ENCODE assay signal across 15 mouse cellular contexts in genomic region chr2:72078140-72078521, GRCm38 (mm10).
DNase-seq lines count a peak whose midpoint lies in the region; ATAC-seq and TF ChIP-seq lines count a peak whose summit lies in the region.
"Had no signal": no experiment of that assay in that cellular context is flagged by ENCODE, and none has a peak within 500 bp of the region (broad histone marks: within the 10 kb centered on the region; RNA-seq: fewer than 3 reads in every experiment).

No protein-coding gene starts in this region.

- TF ChIP-seq CTCF in Patski (IDR thresholded peaks at IDR 0.05), result no peak

- H3K4me1 ChIP-seq in hindbrain, embryonic 16.5 days (ENCODE audit: control insufficient read depth, insufficient read depth, low read depth, low read length), result no peaks in the 10 kb centered on the region
- H3K4me1 ChIP-seq in hindbrain, embryonic 12.5 days, result no peaks in the 10 kb centered on the region
- peaks cover 5% of the 10 kb centered on the region; the same call in 1 of the 2 replicates for H3K4me1 ChIP-seq in forebrain, embryonic 15.5 days
- H3K4me1 ChIP-seq: forebrain, embryonic 12.5 days had no signal

- no peaks in the 10 kb centered on the region for H3K36me3 ChIP-seq in hindbrain, embryonic 16.5 days (ENCODE audit: control insufficient read depth, insufficient read depth, low read length)
- no peaks in the 10 kb centered on the region for H3K36me3 ChIP-seq in hindbrain, embryonic 12.5 days
- H3K36me3 ChIP-seq in forebrain, embryonic 15.5 days, result no peaks in the 10 kb centered on the region
- H3K36me3 ChIP-seq: forebrain, embryonic 12.5 days; neural tube, embryonic 13.5 days had no signal

- no peak overlapping the region for H3K4me2 ChIP-seq in hindbrain, embryonic 16.5 days (ENCODE audit: low read length)
- no peak overlapping the region for H3K4me2 ChIP-seq in hindbrain, embryonic 12.5 days (replicated peaks)
- no peak overlapping the region for H3K4me2 ChIP-seq in forebrain, embryonic 15.5 days (replicated peaks)
- H3K4me2 ChIP-seq: forebrain, embryonic 12.5 days; liver, embryonic 11.5 days; neural tube, embryonic 13.5 days had no signal

- no peaks in the 10 kb centered on the region for H3K9me3 ChIP-seq in hindbrain, embryonic 16.5 days (ENCODE audit: control insufficient read depth, low read length)
- no peaks in the 10 kb centered on the region for H3K9me3 ChIP-seq in hindbrain, embryonic 12.5 days (replicated peaks)
- no peaks in the 10 kb centered on the region for H3K9me3 ChIP-seq in forebrain, embryonic 15.5 days
- H3K9me3 ChIP-seq: forebrain, embryonic 12.5 days; megakaryocyte, embryonic 14.5 days; neural tube, embryonic 13.5 days had no signal

- CTCF ChIA-PET in Patski (lab: Charles Lee), result interaction anchor here (1.0 to 1.3 kb wide), 2 partner anchors 10 to 15 kb away, joined by 3 read pairs; no protein-coding TSS in a partner anchor

- no peak overlapping the region for H3K4me3 ChIP-seq in hindbrain, embryonic 16.5 days (ENCODE audit: low read length)
- no peak overlapping the region for H3K4me3 ChIP-seq in hindbrain, embryonic 12.5 days
- H3K4me3 ChIP-seq in forebrain, embryonic 15.5 days, result no peak overlapping the region
- H3K4me3 ChIP-seq: forebrain, embryonic 12.5 days; megakaryocyte, embryonic 14.5 days; neural tube, embryonic 13.5 days had no signal

- H3K9ac ChIP-seq in hindbrain, embryonic 16.5 days (ENCODE audit: low read depth, low read length), result no peak overlapping the region
- no peak overlapping the region for H3K9ac ChIP-seq in hindbrain, embryonic 12.5 days
- H3K9ac ChIP-seq in forebrain, embryonic 15.5 days (replicated peaks), result no peak overlapping the region
- H3K9ac ChIP-seq: forebrain, embryonic 12.5 days; neural tube, embryonic 13.5 days had no signal

- no peak overlapping the region for H3K27ac ChIP-seq in hindbrain, embryonic 16.5 days (ENCODE audit: low read depth, low read length)
- H3K27ac ChIP-seq in hindbrain, embryonic 12.5 days, result no peak overlapping the region
- no peak overlapping the region for H3K27ac ChIP-seq in forebrain, embryonic 15.5 days (replicated peaks)
- H3K27ac ChIP-seq: forebrain, embryonic 12.5 days; neural tube, embryonic 13.5 days had no signal

- in situ Hi-C loops in Patski (cut with MboI; ENCODE audit: low pct_unique_long_range_greater_than_20kb), result no loop called here

- DNase-seq in 3T3-L1 (ENCODE audit: low read depth, low spot score) (peak; percentile 67), Patski (ENCODE audit: low read depth, low spot score) (peak; percentile 55)
- DNase-seq in frontal cortex, postnatal 36 days (ENCODE audit: low spot score in 2 of 2), result no peak
- DNase-seq: cerebellum, adult 11-12 months; embryo, embryonic 11 days; thymus, adult 18-20 months had no signal

- POLR2A ChIA-PET in Patski (lab: Charles Lee), result no interaction called here

- ATAC-seq in hindbrain, embryonic 16.5 days, result peak; percentile 37; the same call in 1 of the 2 replicates
- no peak for ATAC-seq in hindbrain, embryonic 12.5 days (ENCODE audit: low FRiP score)
- peak; percentile 79 for ATAC-seq in Patski
- ATAC-seq in megakaryocyte progenitor cell, adult 5-6 weeks (replicated peaks; ENCODE audit: poor library complexity), result peak; percentile 93
- ATAC-seq in forebrain, embryonic 15.5 days (replicated peaks), result no peak
- ATAC-seq: activated CD4-positive, CD25-positive, alpha-beta regulatory T cell, adult 4 months had no signal

- H3K27me3 ChIP-seq in hindbrain, embryonic 16.5 days (replicated peaks; ENCODE audit: control insufficient read depth, insufficient read depth, low read length), result no peaks in the 10 kb centered on the region
- H3K27me3 ChIP-seq in hindbrain, embryonic 12.5 days, result no peaks in the 10 kb centered on the region
- H3K27me3 ChIP-seq in Patski, result no peaks in the 10 kb centered on the region
- no peaks in the 10 kb centered on the region for H3K27me3 ChIP-seq in forebrain, embryonic 15.5 days
- H3K27me3 ChIP-seq: forebrain, embryonic 12.5 days; neural tube, embryonic 13.5 days had no signal

- 66% methylated on average over 6 of the region's 6 CpGs for WGBS in hindbrain, embryonic 16.5 days
- WGBS in hindbrain, embryonic 12.5 days, result 82% methylated on average over 6 of the region's 6 CpGs
- 56% methylated on average over 6 of the region's 6 CpGs for WGBS in forebrain, embryonic 15.5 days

Comparison
In these comparisons a context has a peak if more than half of its experiments do, and no peak if none do; other contexts are left out.
1. ATAC-seq: peak in hindbrain, embryonic 16.5 days (single experiment), Patski (single experiment) and megakaryocyte progenitor cell, adult 5-6 weeks (single experiment); none in hindbrain, embryonic 12.5 days (single experiment) and forebrain, embryonic 15.5 days (single experiment).
2. DNase-seq: peak in 3T3-L1 (single experiment) and Patski (single experiment); none in frontal cortex, postnatal 36 days (0 of 2).